Mouse (Mus musculus): ENCODE results near the gene Ccl27b.
"Not testable (repeated sequence)": the region's sequence is repeated elsewhere in the genome, so short reads cannot be mapped to it uniquely, and the experiment has no call there.

The Ccl27b gene

DNA sequence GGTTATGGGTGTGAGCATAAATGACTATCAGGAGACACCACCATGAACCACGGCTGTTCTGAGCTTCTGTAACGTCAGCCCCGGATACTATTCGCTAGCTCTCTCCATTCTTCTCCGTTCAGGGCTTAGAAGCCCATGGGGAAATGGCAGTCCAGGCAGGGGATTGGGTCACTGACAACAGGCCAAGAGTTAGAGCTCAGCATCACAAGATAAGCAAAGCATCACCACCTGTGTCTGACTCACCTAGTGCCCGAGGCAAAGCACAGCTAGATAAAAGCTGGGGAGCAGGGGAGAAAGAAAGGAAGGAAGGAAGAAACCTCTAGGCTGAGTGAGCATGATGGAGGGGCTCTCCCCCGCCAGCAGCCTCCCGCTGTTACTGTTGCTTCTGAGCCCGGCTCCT, at the start of gene Ccl27b:
Gene Ccl27b (plus strand): TSS at position 301 of the 400 bp plus-strand sequence.
- not testable (repeated sequence) for DNase-seq

DNA sequence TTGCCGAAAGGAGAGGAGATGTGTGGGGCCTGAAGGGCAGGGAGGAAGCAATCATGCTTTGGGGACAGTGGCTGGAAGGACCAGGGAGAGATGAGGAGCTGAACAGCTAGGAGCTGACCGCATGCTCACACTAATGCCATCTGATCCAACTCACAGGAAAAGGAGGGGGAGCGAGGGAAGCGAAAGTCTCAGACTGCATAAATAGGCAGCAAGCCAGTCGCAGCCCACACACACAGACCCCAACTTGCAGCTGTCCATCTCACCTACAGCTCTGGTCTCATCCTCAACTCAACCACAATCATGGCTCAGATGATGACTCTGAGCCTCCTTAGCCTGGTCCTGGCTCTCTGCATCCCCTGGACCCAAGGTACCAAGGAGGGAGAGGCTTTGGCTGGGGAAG, 43.2 kb upstream of the Ccl27b start, which contains the start of gene Gm10591:
Gene Gm10591 (plus strand): TSS at position 301 of the 400 bp plus-strand sequence.
- DNase-seq: not testable (repeated sequence)

DNA sequence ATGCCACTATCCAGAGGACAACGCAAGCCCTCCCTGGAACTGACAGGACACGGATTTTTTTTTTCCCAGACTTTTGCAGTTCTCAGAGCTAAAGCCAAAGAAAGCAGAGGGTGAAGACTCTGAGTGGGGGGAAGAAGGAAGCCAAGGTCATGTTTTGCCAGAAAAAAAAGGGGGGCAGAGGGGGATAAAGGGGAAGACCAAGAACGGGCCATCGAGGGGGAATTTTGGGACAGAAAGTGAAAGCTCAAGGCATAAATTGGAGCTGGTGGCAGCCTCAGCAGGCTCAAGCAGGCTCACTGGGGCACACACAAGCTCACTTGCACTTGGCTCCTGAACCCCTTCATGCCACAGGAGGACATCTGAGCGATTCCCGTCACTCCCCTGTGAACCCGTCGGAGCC, 25.6 kb upstream of the Ccl27b start, which contains the start of gene Gm2564:
Gene Gm2564 (plus strand): TSS at position 301 of the 400 bp plus-strand sequence.
- not testable (repeated sequence) for DNase-seq

DNA sequence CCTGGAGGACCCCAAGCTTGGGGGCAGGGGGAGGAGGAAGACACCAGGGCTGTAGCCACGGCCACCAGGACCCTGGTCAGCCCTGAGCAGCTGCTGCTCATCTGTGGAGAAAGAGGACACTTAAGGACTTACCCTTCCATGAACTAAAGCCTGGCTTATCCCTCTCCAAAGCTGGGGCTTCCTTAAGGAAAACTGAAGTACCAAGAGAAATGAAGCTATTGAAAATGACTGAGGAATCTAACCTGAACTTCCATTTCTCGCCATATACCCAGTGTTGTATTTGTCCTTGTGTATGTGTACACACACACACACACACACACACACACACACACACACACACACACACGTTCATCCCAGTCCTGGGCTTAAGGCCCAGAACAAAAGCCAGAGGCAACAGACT, 6.7 kb downstream of the Ccl27b start, which contains the start of gene Il11ra2:
Gene Il11ra2 (minus strand): TSS at position 101 of the 400 bp plus-strand sequence.
- not testable (repeated sequence) for DNase-seq

DNA sequence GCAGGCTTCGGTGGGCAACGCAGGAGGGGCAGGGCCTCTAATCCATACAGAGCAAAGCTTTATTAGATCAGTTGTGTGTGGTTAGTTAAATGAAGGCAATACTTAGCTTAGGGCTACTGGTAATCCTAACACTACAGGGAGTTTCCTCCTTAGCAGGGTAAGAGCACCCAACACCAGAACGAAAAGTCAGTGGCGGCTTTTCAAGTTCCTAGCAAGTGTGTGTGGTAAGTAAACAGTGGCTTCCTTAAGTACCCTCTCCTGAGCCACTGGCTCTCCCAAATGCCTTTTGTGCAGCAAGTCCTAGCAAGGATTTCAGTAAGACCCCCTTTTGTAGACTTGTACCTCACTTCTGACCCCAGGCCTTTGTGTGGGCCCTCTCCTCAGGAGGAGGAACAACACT, 20.4 kb downstream of the Ccl27b start:
- DNase-seq: not testable (repeated sequence)

DNA sequence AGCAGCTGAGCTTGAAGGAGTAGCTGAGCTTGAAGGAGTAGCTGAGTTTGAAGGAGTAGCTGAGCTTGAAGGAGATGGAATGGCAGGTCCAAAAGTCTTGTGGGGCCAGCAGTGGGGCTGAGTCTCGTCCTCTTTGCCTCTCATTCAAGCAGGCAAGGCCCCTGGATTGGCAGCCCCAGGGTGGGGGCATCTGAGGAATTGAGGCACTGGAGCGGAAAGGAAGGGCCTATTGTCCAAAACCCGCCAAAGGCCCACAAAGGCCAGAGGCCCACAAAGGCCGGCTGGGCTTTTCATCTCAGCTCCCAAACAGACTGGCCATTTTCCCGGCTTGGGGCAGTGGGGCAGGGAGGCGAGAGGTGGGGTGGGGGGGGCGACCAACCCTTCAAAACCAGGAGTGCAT, 24.3 kb downstream of the Ccl27b start:
- DNase-seq: not testable (repeated sequence)

DNA sequence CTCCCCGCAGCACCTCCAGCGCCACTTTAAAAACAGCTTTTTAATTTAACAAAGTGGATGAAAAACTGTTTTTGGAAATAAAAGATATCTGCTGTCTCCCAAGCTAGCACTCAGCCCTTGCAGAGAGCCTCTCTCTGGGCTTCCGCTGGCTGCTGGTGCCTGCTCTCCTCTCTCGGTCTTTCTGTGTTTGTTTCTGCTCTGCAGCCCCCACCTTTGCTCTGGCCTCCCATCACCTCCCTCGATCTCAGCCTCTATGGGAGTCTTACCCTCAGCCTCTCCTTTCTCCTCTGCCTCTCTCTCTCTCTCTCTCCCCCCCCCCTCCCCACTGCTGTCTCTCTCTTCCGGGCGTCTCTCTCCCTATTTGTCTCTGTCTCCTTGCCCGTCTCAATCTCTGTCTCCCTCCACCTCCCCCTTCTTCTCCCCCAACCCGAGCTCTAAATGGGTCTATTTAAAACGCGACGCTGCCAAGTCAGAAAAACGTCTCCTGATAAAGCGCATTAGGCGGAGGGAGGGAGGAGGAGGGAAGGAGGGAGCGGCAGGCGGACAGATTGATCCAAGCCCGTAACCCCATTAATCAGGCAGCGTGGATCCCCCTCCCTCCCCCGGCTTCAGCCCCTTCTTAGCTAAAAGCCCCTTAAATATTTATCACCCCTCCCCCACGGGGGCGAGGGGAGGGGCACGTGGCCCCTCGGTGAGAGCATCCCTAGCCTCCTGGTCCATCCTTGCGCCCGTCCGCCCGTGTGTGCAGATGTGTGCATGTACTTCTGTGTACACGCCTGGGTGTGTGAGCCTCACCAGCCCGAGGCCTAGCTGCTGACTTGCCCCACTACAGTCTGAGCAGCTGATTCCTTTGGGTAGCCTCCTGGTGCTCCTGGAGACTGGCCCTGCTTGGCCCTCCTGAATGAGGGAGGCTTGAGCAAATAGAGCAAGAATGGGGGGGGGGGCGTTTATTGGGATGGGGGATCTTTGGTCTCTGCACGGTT, 25.6 kb downstream of the Ccl27b start:
- not testable (repeated sequence) for DNase-seq

DNA sequence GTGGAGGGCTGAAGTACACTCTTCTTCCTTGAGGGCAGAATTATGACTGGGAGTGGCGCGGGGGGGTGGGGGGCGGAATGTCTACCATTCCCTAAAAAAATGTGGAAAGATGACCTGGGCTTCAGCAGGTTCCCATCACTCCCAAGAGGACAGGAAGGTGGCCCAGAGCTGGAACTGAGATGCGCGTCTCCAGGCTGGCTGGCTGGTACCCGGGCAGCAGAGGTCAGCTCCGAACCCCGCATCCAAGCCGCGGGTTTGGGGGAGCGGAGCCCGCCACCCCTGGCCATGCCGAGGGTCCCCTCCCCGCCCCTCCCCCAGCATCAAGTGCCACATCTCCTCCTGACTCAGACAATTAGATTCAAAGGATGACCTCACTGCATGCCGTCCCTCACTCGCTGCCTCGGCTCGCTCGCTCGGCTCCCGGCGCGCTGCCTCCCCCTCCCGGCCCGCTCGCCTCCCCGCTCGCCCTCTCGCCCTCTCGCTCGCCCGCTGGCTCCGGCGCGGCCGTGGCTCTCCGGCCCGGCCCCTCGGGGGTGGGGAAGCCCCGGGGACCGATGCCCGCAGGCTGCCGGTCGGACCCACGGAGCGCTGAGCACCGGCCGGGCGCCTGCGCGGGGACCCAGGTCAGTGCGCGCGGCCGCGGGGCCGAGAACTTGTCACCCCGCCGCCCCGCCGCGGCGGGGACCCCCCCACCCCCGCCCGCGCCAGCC, 26.6 kb downstream of the Ccl27b start:
- not testable (repeated sequence) for DNase-seq

DNA sequence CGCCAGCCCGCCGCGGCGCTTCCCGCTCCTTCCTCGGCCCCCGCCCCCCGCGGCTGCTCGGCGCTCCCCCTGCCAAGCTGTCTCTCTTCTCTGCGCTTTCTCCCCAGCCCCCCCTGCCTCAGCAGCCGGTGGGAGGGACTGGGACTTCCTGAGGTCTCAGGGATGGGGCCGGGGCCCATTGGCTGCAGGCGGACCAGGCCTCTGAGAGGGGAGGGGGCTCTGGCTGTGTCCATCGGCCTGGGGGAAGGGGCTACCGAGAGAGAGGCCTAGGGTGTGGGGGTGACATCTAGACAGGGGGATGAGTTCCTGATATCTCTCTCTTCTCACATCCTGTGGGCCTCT, 27.1 kb downstream of the Ccl27b start:
- DNase-seq: not testable (repeated sequence)

All from lung, postnatal 4 days (tissue).